Mouse (Mus musculus) c-Kit-positive CD71-negative TER-119-negative erythroid progenitor cells, embryonic 14.5 days (primary cell): ENCODE data around the gene Prr29.

ENCODE experiments used
- DNase-seq: peaks from one replicate; pipeline ENCODE4 v3.0.0-alpha.2; 2013; ENCODE audit warnings: low read depth

The Prr29 gene

GRCm38 (mm10) chr11:106410011-106410410, 44.7 kb downstream of the Prr29 start:
- no peak for DNase-seq

DNA sequence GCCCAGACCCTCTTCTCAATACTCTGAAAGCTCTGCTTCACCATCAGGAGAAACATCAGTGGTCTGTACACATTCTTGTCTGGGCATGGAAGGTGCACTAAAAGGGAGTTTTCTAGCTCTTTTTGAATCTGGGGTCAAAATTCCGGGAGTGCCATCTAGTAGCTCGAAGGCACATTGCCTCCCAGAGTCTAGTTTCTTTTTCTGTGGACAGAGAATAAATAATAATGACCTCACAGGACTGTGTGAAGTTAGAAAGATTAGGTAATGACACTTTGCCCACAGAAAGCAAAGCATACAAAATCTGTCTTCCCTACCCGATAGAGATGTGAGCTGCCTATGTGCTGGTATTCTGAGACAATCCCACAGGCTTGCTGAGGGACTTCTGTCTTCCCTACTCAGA, 45.2 kb downstream of the Prr29 start:
- no peak for DNase-seq

- DNase-seq: no peak
Measured at GRCm38 (mm10) chr11:106411157-106411556, 45.9 kb downstream of the Prr29 start.

DNA sequence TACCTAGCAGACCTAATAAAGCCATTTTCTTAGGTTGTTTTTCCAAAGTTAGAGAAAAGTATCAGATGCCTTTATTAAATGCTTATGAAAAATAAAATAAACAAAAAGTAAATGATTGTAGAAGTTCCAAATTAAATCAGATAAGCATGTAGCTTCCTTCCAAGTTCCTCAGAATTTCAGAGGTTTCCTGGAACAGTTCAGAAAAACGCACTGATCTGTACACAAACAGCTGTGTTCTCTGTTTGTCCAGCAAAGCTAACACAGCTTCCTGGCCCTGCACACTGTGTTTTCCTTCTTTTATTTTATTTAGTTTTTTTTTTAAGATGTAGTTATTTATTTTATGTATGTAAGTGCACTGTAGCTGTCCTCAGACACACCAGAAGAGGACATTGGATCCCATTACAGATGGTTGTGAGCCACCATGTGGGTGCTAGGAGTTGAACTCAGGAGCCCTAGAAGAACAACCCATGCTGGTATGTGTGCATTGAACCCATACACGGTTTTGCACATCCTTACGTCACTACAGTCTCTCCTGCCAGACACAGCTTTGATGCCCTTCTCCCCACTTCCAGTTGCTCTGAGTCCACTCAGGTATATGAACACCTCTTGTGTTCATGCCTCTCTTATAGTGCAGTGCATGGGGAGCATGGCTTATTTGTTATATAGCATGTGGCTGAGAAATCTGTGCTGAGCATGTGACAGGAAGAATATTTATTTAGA, 47.5 kb downstream of the Prr29 start:
- DNase-seq: no peak

- no peak for DNase-seq
Measured at GRCm38 (mm10) chr11:106416331-106416730, 51.1 kb downstream of the Prr29 start.

- DNase-seq: no peak
Measured at GRCm38 (mm10) chr11:106417860-106418259, 52.6 kb downstream of the Prr29 start.

- peak; percentile 85 for DNase-seq
Measured at GRCm38 (mm10) chr11:106418622-106419196, 53.4 kb downstream of the Prr29 start.

GRCm38 (mm10) chr11:106419262-106420102, 54.2 kb downstream of the Prr29 start:
- no peak for DNase-seq

DNA sequence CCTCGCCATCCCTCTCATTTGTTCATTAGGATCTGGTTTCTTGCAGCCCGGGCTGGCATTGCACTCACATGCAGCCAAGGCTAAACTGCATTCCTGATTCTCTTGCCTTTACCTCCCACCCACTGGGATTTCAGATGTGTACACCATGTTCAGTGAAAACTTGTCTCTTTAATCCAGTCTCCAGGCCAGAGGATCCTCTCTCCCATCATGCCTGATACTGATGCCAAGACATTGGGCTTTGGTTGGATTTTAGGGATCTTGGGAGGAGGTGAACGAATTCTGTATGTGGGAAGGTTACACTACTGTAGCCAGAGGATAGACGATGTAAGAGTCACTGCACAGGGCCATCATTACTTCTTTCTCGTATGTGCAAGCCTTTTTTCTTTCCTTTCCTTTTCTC, 59.9 kb downstream of the Prr29 start:
- no peak for DNase-seq

DNA sequence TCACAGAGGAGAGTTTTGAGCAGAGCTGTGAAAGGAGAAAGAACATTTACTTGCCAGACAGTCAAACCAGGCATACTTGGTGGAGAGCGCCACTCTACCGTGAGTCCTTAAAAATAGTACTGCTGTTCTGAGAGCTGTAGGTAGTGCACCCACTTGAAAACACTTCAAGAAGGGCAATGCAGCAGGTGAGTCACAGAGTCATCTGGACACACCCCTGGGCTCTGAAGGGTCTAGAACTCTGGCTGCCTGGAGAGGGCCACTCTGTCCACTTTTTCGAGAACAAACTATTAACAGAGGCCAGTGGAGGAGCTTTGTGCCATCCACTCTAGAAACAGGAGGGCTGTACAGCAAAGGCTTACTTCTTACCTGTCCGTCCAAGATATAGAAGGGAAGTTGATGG, 61.2 kb downstream of the Prr29 start:
- DNase-seq: no peak
